Mouse (Mus musculus) intestine, embryonic 15.5 days (tissue): ENCODE measurements at regions not wholly inside any gene's neighbourhood (a gene's known extent, or its start where the extent isn't known, plus 50 kb on each side); places are given as distances from the start of the nearest gene placed in this dataset.

Source experiments
- ATAC-seq: fragments of 200-750 bp; cut with Nextera tagmentation; 2 replicates; pipeline ENCODE4 v1.8.0; 2017; ENCODE audit warnings: moderate TSS enrichment, moderate library complexity
- H3K27ac ChIP-seq: fragments of 300-500 bp; sonication (generic); 2 replicates; pipeline ENCODE4 v1.5.1; 2015; ENCODE audit warnings: mild to moderate bottlenecking, inconsistent platforms
- H3K27me3 ChIP-seq: fragments of 300-500 bp; sonication (generic); replicated peaks from 2 replicates; pipeline ENCODE4 v1.6.1; 2015; ENCODE audit warnings: inconsistent platforms
- H3K36me3 ChIP-seq: fragments of 300-500 bp; sonication (generic); 2 replicates; pipeline ENCODE4 v1.6.1; 2015; ENCODE audit warnings: inconsistent platforms
- H3K4me1 ChIP-seq: fragments of 300-500 bp; sonication (generic); replicated peaks from 2 replicates; pipeline ENCODE4 v1.6.1; 2015; ENCODE audit warnings: inconsistent platforms
- H3K4me2 ChIP-seq: fragments of 300-500 bp; sonication (generic); replicated peaks from 2 replicates; pipeline ENCODE4 v1.6.1; 2015; ENCODE audit warnings: mild to moderate bottlenecking, inconsistent platforms
- H3K4me3 ChIP-seq: fragments of 300-500 bp; sonication (generic); replicated peaks from 2 replicates; pipeline ENCODE4 v1.5.1; 2015; ENCODE audit warnings: inconsistent platforms
- H3K9ac ChIP-seq: fragments of 300-500 bp; sonication (generic); 2 replicates; pipeline ENCODE4 v1.6.1; 2015; ENCODE audit warnings: inconsistent platforms
- H3K9me3 ChIP-seq: fragments of 300-500 bp; sonication (generic); 2 replicates; pipeline ENCODE4 v1.6.1; 2016; ENCODE audit warnings: inconsistent platforms
- WGBS: fragments of 180-500 bp; shearing (Covaris S2); methylation state at CpG from one replicate; pipeline ENCODE4 v1.1.7; 2015; 5-methylcytosine and 5-hydroxymethylcytosine counted together

DNA sequence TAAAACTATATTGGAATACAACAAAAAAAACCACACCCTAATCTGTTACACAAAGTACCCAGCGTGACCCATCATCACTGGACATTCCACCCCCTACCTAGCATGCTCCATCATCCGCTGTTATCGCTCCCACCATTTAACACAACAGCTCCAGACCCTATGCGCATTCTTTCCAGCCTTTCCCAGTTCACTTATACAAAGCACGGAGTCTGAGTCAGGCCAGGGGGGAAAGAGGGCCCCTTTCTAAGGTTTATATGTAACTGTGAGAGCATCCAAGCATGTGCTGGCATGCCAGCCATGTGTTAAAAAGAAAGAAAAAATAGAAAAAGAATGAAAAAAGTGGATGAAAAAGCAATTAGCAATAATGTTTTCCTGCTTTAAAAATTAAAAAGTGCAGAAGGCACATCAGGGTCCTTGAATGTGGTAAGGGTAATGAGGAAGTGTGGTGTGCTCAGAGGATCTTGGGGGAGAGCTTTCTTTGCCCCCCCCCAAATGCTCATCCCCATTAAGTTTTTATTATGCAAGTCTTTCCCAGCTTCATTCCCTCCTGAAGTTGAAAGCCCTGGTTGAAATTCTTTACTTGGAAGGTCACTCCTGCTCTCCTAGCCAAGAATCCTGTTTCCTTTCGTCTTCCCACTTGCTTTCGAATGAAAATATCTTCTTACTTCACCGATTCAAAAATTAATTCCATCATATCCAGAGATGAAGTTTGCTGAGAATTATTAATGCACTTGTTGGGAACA, 180.7 kb upstream of the Cited2 start:
- Histone ChIP-seq H3K9ac (no peak overlapping the region), H3K4me3 (no peak overlapping the region), H3K27me3 (no peaks in the 10 kb centered on the region), H3K36me3 (no peaks in the 10 kb centered on the region), H3K27ac (no peak overlapping the region), H3K9me3 (no peaks in the 10 kb centered on the region), H3K4me1 (no peaks in the 10 kb centered on the region), H3K4me2 (no peak overlapping the region)
- 79% methylated on average over 8 of the region's 8 CpGs for WGBS
- no peak for ATAC-seq

DNA sequence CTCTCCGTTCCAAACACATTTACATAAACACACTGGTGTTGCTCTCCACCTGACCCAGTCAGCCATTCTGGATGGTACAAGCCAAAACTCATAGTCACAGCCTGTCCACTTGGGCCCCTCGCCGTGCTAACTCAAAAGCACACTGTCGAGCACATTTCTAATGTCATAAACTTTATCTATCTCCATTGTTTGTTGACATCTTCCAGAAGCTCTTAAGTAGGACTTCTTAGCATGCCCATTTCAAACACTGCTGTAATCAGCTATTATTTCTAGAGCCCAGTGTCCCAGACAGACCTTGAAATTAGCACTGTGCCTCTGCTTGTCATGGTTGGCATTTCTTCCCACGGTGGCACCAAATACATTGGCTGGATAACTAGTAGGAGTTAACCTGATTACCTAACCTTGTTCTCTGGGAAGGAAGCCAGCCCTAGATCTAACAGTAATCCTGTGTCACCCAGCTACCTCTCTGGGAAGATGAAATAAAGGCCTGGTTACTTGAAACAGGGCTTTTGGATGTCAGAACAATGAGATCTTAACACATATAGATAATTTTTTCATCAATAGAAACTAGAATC, 180.1 kb upstream of the Cited2 start:
- no peak overlapping the region for H3K27ac ChIP-seq
- no peaks in the 10 kb centered on the region for H3K4me1 ChIP-seq
- no peak overlapping the region for H3K4me3 ChIP-seq
- no peak overlapping the region for H3K4me2 ChIP-seq
- H3K9ac ChIP-seq: no peak overlapping the region
- no peaks in the 10 kb centered on the region for H3K27me3 ChIP-seq
- no peaks in the 10 kb centered on the region for H3K9me3 ChIP-seq
- H3K36me3 ChIP-seq: no peaks in the 10 kb centered on the region
- ATAC-seq: no peak
- 62% methylated on average over 5 of the region's 5 CpGs for WGBS

DNA sequence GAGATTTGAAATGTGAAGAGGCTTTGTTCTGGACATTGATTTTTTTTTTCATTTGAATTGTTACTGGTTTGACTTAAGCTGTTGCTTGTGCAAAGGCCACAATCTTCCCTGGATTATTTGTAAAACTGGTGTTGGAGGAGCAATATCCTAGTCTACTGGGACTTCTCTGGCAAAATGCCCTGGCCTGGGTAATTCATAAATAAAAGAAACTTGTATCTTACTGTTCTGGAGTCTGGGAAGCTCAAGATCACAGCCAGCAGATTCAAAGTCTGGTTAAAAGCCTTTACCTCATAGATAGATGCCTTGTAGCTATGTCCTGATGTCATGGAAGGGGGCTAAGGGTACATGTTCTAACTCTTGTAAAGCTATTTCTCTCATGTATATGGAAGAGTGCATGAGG, 177.7 kb upstream of the Cited2 start:
- H3K4me1 ChIP-seq: no peaks in the 10 kb centered on the region
- no peaks in the 10 kb centered on the region for H3K36me3 ChIP-seq
- no peak overlapping the region for H3K9ac ChIP-seq
- no peaks in the 10 kb centered on the region for H3K27me3 ChIP-seq
- no peak overlapping the region for H3K27ac ChIP-seq
- no peak overlapping the region for H3K4me2 ChIP-seq
- no peak for ATAC-seq
- no peak overlapping the region for H3K4me3 ChIP-seq
- no peaks in the 10 kb centered on the region for H3K9me3 ChIP-seq

DNA sequence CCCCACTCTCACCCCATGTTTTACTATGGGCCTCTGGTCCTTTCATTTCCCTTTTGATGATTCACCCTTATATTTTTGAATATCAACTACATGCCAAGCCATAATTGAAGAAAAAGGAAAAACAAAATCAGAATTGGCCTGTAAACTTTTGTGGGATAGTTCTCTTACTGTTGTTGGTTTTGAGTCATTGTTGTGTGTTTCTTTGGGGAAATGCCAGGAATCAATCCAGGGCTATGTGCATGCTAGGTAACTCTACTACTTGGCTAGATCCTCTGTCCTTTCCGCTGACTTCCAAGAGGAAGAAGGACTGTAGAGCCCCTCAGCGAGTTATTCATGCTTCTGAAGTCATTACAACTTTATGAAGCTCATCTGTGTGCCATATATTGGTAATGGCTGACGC, 175.0 kb upstream of the Cited2 start:
- no peaks in the 10 kb centered on the region for H3K36me3 ChIP-seq
- H3K27ac ChIP-seq: no peak overlapping the region
- no peaks in the 10 kb centered on the region for H3K4me1 ChIP-seq
- no peak overlapping the region for H3K4me2 ChIP-seq
- no peaks in the 10 kb centered on the region for H3K27me3 ChIP-seq
- H3K9ac ChIP-seq: no peak overlapping the region
- ATAC-seq: no peak
- no peak overlapping the region for H3K4me3 ChIP-seq
- WGBS: 94% methylated on average over 3 of the region's 3 CpGs
- no peaks in the 10 kb centered on the region for H3K9me3 ChIP-seq

GRCm38 (mm10) chr10:17548629-17549580, 174.1 kb upstream of the Cited2 start:
- H3K27ac ChIP-seq: no peak overlapping the region
- H3K9me3 ChIP-seq: no peaks in the 10 kb centered on the region
- H3K4me3 ChIP-seq: no peak overlapping the region
- H3K36me3 ChIP-seq: no peaks in the 10 kb centered on the region
- H3K27me3 ChIP-seq: no peaks in the 10 kb centered on the region
- no peak overlapping the region for H3K4me2 ChIP-seq
- no peak overlapping the region for H3K9ac ChIP-seq
- no peaks in the 10 kb centered on the region for H3K4me1 ChIP-seq
- 64% methylated on average over 14 of the region's 14 CpGs for WGBS
- no peak for ATAC-seq

- H3K9ac ChIP-seq: no peak overlapping the region
- no peaks in the 10 kb centered on the region for H3K9me3 ChIP-seq
- no peaks in the 10 kb centered on the region for H3K36me3 ChIP-seq
- 84% methylated on average over 6 of the region's 6 CpGs for WGBS
- H3K4me2 ChIP-seq: no peak overlapping the region
- H3K27ac ChIP-seq: no peak overlapping the region
- H3K4me3 ChIP-seq: no peak overlapping the region
- H3K4me1 ChIP-seq: no peaks in the 10 kb centered on the region
- H3K27me3 ChIP-seq: no peaks in the 10 kb centered on the region
- no peak for ATAC-seq
Measured at GRCm38 (mm10) chr10:17549711-17550637, 173.0 kb upstream of the Cited2 start.

GRCm38 (mm10) chr10:17550638-17551013, 172.4 kb upstream of the Cited2 start:
- H3K9me3 ChIP-seq: no peaks in the 10 kb centered on the region
- no peak overlapping the region for H3K9ac ChIP-seq
- H3K27ac ChIP-seq: no peak overlapping the region
- no peak overlapping the region for H3K4me3 ChIP-seq
- H3K4me2 ChIP-seq: no peak overlapping the region
- H3K27me3 ChIP-seq: no peaks in the 10 kb centered on the region
- H3K4me1 ChIP-seq: no peaks in the 10 kb centered on the region
- no peaks in the 10 kb centered on the region for H3K36me3 ChIP-seq
- 90% methylated on average over 6 of the region's 6 CpGs for WGBS
- no peak for ATAC-seq

DNA sequence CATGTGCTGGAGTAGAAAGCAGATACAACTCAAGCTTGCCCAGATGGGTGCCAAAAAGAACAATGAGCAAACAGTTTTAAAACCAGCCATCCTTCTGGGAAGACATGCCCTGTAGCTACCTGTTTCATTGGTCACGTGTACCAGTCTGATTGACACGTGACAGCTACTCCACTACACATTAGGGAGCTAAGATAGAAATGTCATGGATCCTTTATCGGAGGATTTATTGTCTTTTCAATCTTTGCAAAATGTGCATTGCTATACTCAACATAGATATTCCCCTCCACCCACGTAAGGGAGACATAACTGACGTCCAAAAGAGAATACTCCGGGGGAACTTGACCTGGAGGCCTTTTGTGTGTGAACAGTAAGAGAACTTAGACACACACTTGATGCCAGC, 171.1 kb upstream of the Cited2 start:
- Histone ChIP-seq H3K27ac (no peak overlapping the region), H3K4me3 (no peak overlapping the region), H3K27me3 (no peaks in the 10 kb centered on the region), H3K9ac (no peak overlapping the region), H3K36me3 (no peaks in the 10 kb centered on the region), H3K9me3 (no peaks in the 10 kb centered on the region), H3K4me2 (no peak overlapping the region), H3K4me1 (no peaks in the 10 kb centered on the region)
- WGBS: 90% methylated on average over 6 of the region's 6 CpGs
- ATAC-seq: no peak

- H3K4me1 ChIP-seq: no peaks in the 10 kb centered on the region
- no peaks in the 10 kb centered on the region for H3K36me3 ChIP-seq
- no peaks in the 10 kb centered on the region for H3K9me3 ChIP-seq
- H3K4me3 ChIP-seq: no peak overlapping the region
- no peak for ATAC-seq
- no peaks in the 10 kb centered on the region for H3K27me3 ChIP-seq
- H3K27ac ChIP-seq: no peak overlapping the region
- H3K4me2 ChIP-seq: no peak overlapping the region
- H3K9ac ChIP-seq: no peak overlapping the region
Measured at GRCm38 (mm10) chr10:17552277-17552676, 170.7 kb upstream of the Cited2 start.

- H3K36me3 ChIP-seq: no peaks in the 10 kb centered on the region
- no peak overlapping the region for H3K9ac ChIP-seq
- H3K27ac ChIP-seq: no peak overlapping the region
- peaks cover 3% of the 10 kb centered on the region; the same call in 1 of the 2 replicates for H3K4me1 ChIP-seq
- H3K4me3 ChIP-seq: no peak overlapping the region
- H3K9me3 ChIP-seq: no peaks in the 10 kb centered on the region
- H3K27me3 ChIP-seq: no peaks in the 10 kb centered on the region
- no peak for ATAC-seq
- 72% methylated on average over 4 of the region's 4 CpGs for WGBS
- H3K4me2 ChIP-seq: no peak overlapping the region
Measured at GRCm38 (mm10) chr10:17556391-17556790, 166.6 kb upstream of the Cited2 start.

DNA sequence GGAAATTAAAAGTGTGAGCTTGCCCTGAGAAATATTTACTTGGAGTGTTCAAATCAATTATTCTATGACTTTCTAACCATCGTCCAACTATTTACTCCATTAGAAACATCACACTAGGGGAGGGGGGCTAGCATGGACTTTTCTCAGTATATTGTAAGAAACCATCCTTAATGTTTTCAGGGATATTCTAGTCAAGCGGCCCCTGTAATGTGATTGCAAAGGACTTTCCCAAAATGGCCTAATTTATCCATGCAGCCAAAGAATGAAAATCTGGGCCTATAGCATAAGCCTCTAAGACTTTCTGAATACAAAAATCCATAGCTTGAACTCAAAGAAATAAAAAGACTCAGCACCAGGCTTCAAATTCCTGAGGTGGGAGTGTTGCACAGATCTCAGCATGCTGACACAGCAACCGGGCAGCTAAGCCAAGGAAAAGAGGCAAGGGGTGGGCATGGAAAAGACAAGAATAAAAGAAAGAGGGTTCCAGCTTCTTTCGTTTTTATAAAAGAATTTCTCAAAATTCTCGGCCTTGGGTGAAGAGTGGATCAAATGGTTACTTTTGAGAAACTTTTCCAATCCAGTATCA, 163.6 kb upstream of the Cited2 start:
- ATAC-seq: no peak
- H3K4me1 ChIP-seq: peaks cover 8% of the 10 kb centered on the region

More for the DNA sequence above, 163.6 kb upstream of the Cited2 start:
- no peak overlapping the region for H3K9ac ChIP-seq
- 65% methylated on average over 5 of the region's 5 CpGs for whole genome bisulfite sequencing
- H3K9me3 ChIP-seq: no peaks in the 10 kb centered on the region
- no peak overlapping the region for H3K4me2 ChIP-seq
- no peaks in the 10 kb centered on the region for H3K36me3 ChIP-seq
- H3K27ac ChIP-seq: no peak overlapping the region
- no peak overlapping the region for H3K4me3 ChIP-seq
- H3K27me3 ChIP-seq: no peaks in the 10 kb centered on the region
